Mouse (Mus musculus) WW6 (cell line): Measurements from ENCODE around the gene Arl15.

ENCODE experiments used
- DNase-seq: peaks from one replicate; pipeline ENCODE4 v3.0.0-alpha.2; 2013; ENCODE audit warnings: low read depth, low spot score

The Arl15 gene

DNA sequence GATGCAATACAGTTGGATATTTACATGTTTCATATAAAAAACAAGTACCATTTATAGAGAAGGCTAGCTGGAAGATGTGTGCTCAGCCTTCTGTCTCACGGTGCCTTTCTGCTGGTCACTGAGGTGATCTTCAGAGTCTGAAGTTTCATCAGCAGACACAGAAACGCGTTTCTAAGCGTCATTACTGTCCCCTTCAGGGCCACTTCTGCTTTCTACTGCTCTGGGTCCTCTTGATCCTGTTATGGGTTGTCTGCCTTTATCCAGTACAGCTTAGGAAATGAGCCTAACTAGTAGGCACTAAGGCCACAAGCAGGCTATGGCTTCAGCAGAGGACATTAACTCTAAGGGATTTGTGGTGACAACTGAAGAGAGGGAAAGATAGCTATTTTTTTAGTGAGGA is 5.9 kb downstream of the Arl15 start:
- DNase-seq: no peak

DNA sequence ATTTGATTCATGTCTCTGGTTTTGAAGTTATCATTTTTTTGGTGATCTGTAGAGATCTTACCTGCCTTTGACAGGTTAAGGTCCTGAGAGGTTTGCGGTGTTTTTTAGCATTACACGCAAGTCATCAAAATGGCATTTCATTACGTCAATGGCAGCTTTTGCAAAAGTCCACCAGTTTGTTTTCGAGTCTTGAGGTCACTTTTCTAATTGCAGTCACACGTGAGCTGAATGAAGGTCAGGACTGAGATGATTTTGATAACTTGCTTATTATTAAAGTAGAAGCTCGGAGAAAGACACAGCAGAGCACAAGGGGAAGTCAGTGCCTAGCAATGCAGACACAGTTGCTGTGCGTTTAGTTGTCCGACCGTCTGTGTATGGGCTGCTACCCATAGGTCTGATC is 8.3 kb downstream of the Arl15 start:
- no peak for DNase-seq

DNA sequence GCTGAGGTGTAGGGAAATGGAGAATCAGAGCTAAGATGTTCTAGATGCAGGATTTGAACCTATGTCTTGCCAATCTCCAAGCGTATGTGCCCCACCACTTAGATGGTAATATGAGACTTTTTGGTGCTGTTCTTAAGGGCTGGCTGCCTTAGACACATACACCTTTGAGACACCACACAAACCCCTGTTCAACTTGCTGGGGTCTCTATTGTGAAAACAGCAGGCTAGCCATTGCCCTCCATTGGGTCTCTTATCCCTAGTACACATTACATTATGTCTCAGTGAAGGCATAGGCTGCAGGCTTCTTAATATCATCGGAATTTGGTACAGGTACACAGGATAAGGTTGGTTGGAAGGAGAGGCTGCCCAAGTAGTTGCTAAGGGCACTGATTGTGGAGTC is 16.8 kb downstream of the Arl15 start:
- DNase-seq: no peak

DNA sequence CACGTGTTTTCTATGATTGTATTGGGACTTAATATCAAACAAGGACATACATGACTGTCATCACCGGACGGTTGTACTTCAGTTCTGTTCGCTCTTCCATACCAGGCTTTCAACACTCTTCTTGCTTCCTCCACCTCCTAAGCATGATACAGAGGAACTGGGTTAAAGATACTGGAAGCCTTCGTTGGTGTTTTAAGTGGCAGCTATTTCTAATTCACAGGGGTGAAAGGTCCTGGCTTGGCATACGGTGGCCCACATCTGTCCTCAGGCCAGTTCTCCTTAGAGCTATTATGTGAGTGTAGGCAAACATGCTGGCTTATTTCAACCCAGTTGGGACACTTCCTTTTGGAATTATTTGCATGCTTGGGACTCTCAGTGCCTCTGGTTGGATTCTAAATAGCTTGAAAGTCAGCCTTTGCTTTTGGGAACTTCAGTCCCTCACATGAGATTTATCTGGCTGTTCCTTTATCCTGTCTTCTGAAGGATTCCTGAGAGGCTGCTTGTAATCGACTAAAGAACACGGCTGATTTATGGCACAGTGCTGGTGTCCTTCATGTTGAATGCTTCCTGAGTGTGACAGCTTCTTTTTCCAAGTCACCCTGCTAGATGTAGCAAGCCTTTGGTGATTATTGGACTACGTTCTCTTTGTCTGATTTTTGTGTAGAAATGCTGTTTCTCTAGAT is 17.7 kb downstream of the Arl15 start:
- no peak for DNase-seq

DNA sequence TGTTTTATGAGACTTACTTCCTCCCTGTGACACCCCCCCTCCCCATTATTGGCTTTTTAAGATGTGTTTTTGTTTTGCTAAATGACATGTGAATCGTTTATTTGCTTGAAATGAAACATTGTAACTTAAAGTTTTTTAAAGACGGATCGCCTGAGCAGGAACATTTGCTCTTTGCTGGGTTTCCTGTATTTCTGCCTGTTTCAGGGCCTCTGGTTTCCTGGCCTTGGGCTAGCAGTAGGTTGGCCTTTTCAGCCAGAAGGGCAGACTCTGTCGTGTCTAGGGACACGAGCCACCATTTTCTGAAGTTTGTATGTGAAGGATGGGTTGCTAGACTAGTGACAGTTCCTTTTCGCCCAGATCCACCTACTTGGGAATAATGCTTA is 18.3 kb downstream of the Arl15 start:
- DNase-seq: no peak

DNA sequence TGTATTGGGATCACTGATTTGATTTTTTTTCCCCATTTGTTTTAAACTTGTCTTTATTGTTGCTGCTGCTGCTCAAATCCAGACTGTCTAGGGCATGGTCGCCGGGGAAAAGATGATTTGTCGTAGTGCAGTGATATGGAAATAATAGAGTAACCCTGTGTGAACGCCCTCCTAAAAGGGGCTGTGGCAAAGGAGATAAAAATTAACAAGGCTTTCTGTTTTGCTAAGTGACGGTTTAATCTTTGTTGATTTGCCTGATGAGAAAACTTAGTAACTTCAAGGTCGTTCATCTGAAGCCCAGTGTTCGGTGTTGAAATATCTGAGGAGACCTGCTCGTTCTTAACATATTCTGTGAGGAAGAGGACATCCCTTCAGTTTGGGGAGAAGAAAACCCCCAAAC is 19.8 kb downstream of the Arl15 start:
- no peak for DNase-seq

DNA sequence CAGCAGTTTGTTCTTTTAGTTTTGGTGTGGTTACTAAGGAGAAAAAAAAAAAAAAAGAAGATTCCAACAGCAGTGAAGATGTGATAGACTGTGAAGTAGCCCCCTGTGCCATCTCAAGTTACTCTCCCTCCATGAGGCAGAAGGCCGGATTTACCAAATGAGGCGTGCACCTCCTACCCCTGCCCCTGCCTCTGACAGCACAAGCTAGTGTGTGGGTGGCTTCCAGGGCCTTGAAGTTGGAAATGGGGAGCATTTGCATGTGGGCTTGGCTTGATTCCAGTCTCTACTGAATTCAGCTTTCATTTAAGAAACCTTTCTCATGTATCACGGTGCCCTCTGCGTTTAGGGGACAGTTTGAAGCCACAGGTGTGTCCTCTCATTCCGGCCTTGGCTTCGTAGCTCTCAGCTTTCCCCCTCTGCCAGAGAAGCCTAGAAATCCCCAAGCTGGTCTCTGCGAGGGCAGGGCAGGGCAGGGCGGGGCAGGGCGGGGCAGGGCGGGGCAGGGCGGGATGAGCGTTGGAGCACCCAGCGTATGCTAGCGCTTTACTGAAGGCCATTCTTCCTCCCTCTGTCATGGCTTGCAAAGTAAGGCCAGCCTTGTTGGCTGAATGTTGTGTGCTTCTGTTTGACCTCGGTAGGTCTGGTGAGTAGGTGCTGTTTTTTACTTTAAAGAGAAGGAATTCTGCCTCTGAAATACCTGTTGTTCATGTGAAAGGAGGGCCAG is 21.6 kb downstream of the Arl15 start:
- DNase-seq: no peak

DNA sequence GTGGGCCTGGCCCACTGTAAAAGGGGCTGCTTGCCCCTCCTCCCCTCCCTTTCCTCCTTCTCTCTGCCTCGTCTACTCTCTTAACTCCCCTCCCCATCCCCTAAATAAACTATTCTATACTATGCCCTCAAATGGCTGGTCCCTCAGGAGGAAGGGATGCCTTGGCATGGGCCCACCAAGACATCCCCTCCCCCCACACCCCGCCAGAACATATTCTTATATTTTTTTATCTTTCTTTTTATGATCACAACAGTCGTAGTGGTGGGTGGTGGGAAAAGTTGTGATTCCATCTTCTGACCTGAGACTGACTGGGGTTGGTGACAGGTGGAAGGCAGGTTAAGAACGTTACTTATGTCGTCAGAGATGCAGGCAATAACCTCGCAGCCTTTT is 22.1 kb downstream of the Arl15 start:
- DNase-seq: no peak

DNA sequence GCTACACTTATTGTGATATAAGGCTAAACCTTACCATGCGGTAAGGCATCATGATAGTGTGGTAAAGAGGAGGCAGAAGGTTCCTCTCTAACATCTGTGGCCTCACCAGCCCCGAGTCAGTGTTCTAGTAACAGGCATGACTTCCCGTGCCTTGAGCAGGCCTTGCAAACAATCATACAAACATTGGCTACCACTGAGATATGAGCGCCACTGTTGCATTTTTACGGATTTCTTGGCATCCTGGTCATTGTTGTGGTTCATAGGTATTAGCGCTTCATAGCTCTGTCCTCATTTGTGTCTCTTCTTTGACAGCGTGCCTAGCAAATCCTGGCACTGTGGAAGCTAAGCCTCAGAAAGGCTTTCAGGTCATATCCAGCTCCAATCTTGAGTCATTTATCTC is 24.7 kb downstream of the Arl15 start:
- no peak for DNase-seq

DNA sequence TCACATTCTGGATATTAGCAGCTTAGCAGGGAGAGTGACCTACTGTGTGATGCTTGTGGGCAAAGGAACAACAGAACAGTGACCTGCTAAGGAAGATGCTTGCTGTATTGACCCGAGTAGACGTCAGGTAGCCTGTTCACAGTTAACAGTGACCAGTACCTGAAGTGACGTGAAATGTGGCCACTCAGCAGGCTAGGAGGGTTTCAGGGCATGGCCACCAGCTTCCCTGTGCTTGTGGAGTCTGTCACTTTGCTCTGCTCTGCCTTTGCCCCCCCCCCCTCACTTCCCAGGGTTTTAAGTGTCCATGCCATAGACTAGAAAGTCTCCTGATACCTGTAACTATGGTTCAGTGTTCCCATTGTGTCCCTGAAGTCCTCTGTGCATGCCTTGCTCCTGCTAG is 25.9 kb downstream of the Arl15 start:
- DNase-seq: no peak

DNA sequence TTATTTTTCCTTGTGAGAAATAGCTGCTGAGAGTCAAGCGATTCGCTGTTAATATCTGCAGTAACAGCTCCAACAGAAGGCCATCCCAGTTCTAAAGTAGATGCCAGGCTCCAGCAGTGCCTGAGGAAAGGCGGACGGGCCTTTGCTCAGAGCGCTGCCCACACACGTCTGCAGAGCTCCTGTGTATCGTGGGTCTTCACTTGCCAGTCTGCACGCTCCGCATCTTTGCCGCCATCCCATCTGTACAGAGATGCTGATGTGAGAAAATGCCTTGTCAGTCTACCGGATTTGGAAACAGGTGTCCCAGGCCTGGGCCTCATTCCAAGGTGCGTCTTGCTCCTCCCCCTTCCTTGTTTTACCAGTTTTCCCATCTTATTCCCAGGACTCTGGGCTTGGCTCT is 27.6 kb downstream of the Arl15 start:
- DNase-seq: no peak

DNA sequence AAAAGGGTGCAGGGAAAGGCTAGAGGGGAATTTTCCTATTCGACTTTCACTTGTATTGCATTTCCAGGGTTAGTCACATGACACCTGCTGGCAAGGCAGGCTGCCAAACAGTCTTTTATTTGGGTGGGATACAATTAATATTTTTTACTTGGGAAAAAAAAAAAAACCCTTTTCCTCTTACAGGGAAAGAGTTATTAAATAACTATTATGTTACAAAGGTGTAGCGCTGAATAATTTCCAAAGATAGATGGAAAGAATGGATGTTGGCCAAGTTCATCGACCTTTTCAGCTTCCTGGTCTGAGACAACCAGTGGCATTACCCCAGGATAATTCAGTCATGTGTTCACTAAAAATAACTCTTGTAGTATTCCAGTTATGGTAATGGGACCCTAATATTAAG is 29.7 kb downstream of the Arl15 start:
- DNase-seq: no peak

DNA sequence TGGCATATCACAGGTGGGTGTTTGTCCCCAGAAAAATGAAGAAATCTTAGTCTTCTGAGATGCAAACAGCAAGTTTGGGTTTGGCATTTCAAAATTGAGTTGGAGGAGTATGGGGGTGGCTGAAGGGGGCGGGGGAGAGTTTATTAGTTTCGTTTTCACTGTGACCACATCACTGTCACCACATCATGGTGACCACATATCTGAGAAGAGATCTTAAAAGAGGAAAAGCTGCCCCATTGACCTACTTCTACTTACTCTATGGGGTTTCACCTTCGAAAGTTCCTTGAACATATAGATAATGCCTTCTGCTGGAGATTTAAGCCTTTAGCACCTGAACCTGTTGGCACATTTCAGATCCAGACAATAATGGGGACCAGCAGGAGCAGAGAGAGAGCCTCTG is 34.3 kb downstream of the Arl15 start:
- DNase-seq: no peak

DNA sequence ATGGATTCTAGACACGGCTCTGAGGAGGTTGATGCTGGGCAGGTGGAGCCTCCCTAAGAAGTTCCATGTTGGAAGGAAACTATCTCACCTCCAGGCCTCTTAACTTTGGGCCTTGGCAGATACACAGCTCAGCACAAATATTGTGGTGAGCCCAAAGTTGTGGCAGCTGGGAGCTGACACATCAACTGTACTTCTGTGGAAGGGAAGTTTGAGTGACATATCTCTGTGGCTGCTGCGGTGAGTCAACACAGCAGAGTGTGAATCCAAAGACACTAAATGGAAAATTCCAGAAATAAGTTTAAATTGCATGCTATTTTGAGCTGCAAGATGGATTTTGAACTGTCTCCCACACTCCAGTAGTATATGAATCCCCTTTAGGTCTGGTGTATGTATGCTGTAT is 34.8 kb downstream of the Arl15 start:
- DNase-seq: no peak

DNA sequence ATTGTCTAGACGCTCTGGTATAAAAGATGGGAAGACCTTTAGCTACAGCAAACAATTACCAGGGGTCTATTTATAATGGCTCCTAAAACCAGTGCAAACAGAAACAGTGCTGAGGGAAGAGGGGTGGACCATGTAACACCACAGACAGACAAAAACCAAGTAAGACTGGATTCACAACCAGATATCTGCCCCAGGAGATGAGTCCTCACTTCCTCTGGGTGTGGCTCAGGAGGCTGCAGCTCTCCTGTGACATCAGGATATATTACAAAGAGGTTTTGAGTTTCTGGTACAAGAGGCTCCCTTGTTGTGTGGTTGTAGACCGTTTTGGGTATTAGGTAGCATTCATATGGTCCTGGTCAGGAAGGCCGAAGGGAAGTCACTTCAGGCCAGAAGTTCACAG is 36.5 kb downstream of the Arl15 start:
- no peak for DNase-seq

DNA sequence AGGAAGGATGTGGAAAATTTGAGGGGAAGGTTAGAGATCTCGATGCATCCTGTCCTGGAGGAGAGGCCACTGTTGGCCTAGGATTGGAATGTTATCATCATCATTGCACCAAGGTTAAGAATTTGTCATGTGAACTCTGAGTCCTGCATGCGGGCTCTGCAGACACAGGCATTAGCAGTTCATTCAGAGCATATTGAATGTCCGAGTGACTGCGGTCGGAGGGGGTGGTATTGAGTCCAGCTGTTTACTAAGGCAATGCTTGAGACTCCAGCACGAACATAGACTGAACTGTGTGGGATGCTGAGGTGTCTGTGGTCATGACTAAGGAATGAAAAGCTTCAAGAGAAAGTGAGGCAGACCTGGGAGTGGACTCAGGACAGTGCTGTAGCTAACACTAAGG is 38.6 kb downstream of the Arl15 start:
- DNase-seq: no peak

DNA sequence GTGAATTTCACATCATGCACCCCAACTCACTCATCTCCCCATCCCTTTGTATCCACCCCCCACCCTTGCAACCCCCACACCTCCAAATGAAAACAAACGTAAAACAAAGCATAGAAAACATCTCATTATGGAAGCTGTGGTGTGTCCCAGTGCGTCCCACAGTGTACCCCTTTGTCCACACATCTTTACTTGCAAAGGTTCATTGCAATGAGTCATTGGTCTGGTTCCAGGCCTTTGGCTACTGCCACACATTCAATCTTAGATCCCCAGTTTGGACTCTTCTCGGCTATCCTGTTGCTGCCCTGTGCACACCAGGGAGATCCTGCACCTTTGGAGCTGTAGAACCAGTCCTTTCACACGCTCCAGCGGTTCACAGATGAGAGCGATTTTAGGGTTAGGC is 41.6 kb downstream of the Arl15 start:
- DNase-seq: no peak

DNA sequence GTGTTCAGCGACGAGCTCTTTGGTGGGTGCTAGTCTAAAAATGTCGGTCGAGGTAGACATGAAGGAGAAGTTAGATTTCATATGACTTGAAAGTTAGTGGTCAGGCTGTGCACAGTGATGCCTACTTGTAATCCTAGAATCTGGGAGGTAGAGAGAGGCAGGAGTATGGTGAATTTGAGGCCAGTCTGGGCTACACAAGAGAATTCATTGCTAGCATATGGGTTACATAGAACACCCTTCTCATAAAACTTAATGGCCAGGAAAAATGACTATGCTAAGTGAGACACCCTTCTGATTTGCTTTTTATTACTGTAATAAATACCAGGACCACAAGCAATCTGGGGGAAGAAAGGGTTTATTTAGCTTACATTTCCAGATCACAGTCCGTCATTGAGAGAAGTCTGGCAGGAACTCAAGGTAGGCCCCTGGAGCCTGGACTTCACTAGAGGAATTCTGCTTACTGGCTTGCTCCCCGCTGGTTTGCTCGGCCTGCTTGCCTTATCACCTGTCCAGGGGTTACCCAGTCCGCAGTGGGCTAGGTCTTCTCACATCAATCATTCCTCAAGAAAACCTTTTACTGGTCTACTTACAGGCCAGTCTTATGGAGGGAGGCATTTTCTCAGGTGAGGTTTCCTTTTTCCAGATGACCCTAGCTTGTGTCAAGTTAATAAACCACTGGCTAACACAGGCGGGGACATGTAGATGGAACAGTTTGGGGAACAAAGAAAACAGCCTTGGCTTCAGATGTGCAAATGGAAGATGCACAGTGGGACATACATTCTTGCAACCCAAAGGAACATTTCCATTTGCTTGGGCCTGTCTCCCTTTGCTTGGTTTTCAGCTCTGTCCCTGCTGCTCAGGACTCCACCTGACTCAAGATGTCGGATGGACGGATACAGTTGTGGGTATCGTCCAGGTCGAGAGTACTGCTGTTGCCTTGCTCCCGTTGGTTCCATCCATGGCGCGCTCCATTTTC is 44.6 kb downstream of the Arl15 start:
- DNase-seq: no peak

DNA sequence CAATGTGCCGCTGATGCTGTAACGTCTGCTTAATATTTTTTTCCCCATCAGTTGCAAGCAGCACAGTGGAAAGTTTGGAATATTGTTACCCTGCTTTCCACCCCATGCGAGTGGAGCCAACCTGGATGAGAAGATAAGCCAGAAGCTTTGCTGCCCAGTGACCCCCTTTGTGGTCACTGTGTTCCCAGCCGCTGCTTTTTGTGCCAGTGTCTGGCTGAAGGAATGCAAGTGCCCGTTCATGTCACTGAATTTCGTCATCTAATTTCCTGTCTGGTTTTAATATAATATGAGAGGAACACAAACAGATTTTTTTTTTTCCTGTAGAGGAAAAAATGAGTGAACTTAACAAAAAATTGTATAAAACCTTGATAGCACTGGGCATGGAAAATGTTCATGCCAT is 46.1 kb downstream of the Arl15 start:
- no peak for DNase-seq

DNA sequence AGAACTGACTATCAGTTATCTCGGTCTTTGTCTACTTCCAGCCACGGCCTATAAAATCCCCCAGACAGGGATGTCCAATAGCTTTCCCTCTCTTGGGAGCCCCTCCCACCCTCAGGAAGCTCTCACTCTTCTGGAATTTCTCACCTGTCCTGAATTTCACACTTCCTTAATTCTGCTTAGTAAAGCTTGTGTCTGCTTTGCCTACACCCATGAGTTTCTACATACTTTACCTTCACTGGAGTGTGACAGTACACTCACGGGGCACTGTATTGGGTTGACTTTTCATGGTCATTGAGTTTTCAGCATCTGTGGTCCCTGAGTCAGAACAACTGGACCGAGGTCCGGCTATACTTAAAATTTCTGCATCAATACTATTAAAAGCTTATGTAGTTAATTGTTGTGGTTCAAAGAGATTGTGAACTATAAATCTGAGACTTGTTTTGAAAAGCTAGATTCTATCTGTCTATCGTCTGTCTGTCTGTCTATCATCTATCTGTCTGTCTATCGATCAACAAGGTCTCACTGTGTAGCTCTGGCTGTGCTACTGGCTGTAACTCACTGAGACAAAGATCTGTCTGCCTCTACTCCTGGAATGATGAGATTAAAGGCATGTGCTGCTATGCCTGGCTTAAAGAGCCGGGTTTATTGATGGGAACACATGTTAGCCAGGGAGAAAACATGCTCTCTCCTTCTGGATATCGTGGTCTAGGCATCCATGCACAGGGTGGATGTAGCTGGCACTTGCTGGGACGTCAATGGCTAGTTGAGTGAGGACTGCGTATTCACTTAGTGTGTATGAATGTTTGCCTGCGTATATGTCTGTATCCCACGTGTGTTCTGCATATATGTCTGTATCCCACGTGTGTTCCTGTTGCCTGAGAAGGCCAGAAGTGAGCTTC is 48.4 kb downstream of the Arl15 start:
- no peak for DNase-seq

DNA sequence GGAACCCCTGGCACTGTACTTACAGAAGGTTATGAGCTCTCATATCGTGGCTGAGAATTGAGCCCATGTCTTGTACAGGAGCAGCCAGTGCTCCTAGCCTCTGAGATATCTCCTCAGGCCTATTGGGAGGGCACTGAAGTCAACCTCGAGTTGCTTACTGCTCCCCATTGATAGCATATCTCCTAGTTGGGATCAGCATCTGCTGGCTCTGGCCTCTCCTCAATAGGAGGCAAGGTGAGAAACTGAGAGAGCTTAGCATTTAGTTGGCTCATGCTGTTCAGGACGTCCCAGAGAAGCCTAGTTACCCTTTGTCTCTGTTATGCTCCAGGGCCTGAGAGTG is 49.0 kb downstream of the Arl15 start:
- no peak for DNase-seq

DNA sequence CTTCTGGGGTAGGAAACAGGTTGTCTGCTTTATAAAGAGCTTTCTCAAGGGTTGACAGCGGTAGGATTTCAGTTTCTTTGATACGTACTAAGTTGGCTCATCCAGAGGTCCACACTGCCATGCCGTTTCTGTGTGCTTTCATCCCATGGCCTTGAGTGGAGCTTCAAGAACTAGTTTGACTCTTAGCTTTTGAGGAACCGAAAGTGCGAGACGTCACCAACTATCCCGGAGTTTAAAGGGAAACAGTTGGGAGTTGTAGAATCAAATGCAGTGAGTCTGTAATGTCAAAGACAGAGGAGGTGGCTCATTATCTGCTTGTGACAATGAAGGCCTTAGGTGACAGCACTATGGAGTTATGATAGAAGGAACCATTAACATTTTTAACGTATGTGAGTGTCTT is 49.6 kb downstream of the Arl15 start:
- no peak for DNase-seq
